Mouse (Mus musculus): Measurements from ENCODE around the gene Otop3. TPM values are rescaled to one million over a fixed set of nuclear protein-coding genes. Genes with fewer than 3 reads are reported as not detected.
"Not testable (repeated sequence)": the region's sequence is repeated elsewhere in the genome, so short reads cannot be mapped to it uniquely, and the experiment has no call there.

Otop3 gene
- polyA plus RNA-seq, 1 experiment: not detected

DNA sequence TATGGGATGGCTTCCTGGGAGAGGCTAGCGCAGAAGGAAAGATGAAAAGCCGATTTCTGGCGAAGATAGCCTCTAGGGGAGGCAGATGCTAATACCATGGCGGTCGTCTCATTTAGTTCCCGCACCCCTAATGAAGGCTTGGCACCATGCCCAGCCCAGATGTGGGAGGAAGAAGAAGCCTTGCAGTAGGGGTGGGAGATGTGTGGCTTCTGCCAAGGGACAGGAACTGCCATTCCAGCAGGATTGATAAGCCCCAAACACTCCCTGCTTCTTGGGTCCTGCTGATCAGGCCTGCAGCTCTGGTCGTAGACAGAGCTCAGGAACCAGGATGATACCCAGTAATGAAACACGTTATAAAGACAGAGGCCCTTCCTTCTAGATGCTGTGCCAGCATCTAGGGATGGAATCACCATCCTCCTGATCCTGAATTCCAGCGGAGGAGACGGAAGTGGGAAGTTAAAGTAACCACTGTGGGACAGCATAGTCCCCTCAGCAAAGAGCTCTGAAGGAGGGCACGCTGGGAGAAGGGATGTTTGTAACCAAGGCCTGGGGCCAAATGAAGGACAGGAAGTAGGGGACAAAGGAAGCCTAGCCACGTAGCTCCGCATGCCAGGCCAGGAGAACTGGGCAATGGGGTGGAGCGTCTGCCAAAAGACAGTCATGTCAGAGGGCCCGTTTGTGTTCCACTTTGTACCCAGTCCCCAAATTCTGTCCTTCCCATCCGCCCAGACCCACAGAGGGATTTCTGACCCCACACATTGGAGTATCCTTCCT is 49.4 kb downstream of the Otop3 start:
- Histone ChIP-seq H3K27ac (ENCODE audit: insufficient read depth, low read depth, low read length) (no peak overlapping the region), H3K4me3 (ENCODE audit: insufficient read depth, low read length) (no peak overlapping the region), H3K4me1 (ENCODE audit: control insufficient read depth, insufficient read depth, low read length) (peaks cover 2% of the 10 kb centered on the region; the same call in 1 of the 2 replicates)
- TF ChIP-seq CTCF (IDR thresholded peaks at IDR 0.05; ENCODE audit: low read depth, low read length) (no peak), POLR2A (IDR thresholded peaks at IDR 0.05; ENCODE audit: borderline replicate concordance, low read depth, low read length) (no peak)

DNA sequence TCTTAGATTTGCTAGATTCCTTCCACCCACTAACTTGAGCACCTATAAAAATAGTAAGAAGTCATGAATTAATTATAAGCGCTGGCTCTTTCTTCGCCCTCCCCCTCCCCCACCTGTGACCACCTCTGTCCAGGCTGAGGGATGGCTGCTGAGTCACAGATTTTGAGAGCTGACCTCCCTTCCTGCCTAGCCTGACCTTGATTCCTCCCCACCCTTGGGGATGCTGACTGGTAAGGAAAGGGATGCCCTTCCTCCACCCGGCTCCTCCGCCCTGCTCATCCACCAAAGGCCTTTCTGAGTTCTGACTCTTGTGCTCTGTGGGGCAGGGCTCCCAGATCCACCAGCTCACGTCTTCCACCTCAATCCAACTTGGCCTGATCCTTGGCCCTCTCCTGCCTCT is 50.1 kb downstream of the Otop3 start:
- TF ChIP-seq CTCF (IDR thresholded peaks at IDR 0.05; ENCODE audit: low read depth, low read length): no peak
- no peak for TF ChIP-seq POLR2A (IDR thresholded peaks at IDR 0.05; ENCODE audit: borderline replicate concordance, low read depth, low read length)
- Histone ChIP-seq H3K4me3 (ENCODE audit: insufficient read depth, low read length) (no peak overlapping the region), H3K27ac (ENCODE audit: insufficient read depth, low read depth, low read length) (no peak overlapping the region), H3K4me1 (ENCODE audit: control insufficient read depth, insufficient read depth, low read length) (peaks cover 2% of the 10 kb centered on the region; the same call in 1 of the 2 replicates)

DNA sequence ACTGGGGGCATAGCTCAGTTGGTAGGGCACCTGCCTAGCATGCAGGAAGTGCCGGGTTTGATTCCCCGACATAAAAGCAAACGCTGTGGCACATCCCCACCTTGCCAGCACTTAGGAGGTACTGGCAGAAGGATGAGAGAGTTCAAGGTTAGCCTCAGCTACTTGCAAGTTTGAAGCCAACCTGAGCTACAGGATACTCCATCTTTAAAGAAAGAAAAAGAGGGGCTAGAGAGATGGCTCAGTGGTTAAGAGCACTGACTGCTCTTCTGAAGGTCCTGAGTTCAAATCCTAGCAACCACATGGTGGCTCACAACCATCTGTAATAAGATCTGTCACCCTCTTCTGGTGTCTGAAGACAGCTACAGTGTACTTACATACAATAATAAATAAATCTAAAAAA is 52.3 kb downstream of the Otop3 start:
- not testable (repeated sequence) for H3K27ac ChIP-seq (ENCODE audit: insufficient read depth, low read depth, low read length); H3K4me3 ChIP-seq (ENCODE audit: insufficient read depth, low read length); H3K4me1 ChIP-seq (ENCODE audit: control insufficient read depth, insufficient read depth, low read length)

DNA sequence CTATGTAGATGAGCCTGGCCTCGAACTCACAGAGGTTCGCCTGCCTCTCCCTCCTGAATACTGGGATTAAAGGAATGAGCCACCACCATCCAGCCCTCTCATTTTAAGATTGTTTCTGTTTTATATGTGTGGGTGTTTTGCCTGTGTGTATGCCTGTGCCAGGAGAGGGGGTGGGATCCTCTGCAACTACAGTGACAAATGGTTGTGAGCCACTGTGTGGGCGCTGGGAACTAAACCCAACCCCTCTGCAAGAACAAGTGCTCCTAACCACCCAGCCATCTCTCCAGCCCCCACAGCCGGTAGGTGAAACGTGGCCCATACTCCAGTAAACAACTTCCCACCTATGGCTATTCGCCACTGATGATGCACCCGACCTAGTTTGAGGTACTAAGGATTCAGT is 56.8 kb downstream of the Otop3 start:
- Histone ChIP-seq H3K4me1 (ENCODE audit: control insufficient read depth, insufficient read depth, low read length) (no peaks in the 10 kb centered on the region), H3K4me3 (ENCODE audit: insufficient read depth, low read length) (no peak overlapping the region), H3K27ac (ENCODE audit: insufficient read depth, low read depth, low read length) (no peak overlapping the region)
- TF ChIP-seq POLR2A (IDR thresholded peaks at IDR 0.05; ENCODE audit: borderline replicate concordance, low read depth, low read length) (no peak), CTCF (IDR thresholded peaks at IDR 0.05; ENCODE audit: low read depth, low read length) (no peak)

DNA sequence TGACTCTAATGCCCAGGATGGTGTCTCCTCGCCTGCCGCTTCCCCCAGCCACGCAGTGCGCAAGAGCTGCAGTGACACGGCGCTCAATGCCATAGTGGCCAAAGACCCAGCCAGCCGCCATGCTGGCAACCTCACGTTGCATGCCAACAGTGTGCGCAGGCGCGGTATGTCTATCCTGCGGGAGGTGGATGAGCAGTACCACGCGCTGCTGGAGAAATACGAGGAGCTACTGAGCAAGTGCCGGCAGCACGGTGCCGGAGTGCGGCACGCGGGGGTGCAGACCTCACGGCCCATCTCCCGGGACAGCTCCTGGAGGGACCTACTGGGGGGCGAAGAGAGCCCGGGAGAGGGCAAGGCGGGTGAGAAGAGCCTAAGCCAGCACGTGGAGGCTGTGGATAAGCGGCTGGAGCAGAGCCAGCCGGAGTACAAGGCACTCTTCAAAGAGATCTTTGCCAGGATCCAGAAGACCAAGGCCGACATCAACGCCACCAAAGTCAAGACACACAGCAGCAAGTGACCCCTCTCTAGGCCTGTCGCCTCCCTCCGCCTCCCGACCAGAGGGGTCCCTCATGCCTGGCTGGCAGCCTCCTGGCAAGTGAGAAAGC is 59.3 kb downstream of the Otop3 start:
- Histone ChIP-seq H3K27ac (ENCODE audit: insufficient read depth, low read depth, low read length) (no peak overlapping the region), H3K4me1 (ENCODE audit: control insufficient read depth, insufficient read depth, low read length) (0 out of 2 replicates have a peak, but pooled peaks cover 2% of the 10 kb centered on the region), H3K4me3 (ENCODE audit: insufficient read depth, low read length) (no peak overlapping the region)
- TF ChIP-seq CTCF (IDR thresholded peaks at IDR 0.05; ENCODE audit: low read depth, low read length) (no peak), POLR2A (IDR thresholded peaks at IDR 0.05; ENCODE audit: borderline replicate concordance, low read depth, low read length) (no peak)

Other genes with a start within 250 kb of the Otop3 start
- not detected in 2 replicates for gene Rab37, start 243.3 kb upstream of the Otop3 start, polyA plus RNA-seq (2012; ENCODE audit: insufficient read depth, insufficient read length, missing spikeins)
- gene Cd300lf, start 200.7 kb upstream of the Otop3 start, polyA plus RNA-seq (2012; ENCODE audit: insufficient read depth, insufficient read length, missing spikeins): 1.9 and 2.9 TPM in 2 replicates
- gene Slc9a3r1, start 171.4 kb upstream of the Otop3 start, polyA plus RNA-seq (2012; ENCODE audit: insufficient read depth, insufficient read length, missing spikeins): 76.2 and 78.8 TPM in 2 replicates
- 40.2 and 42.7 TPM in 2 replicates for gene Tmem104, start 147.2 kb upstream of the Otop3 start, polyA plus RNA-seq (2012; ENCODE audit: insufficient read depth, insufficient read length, missing spikeins)
- gene Nat9, start 146.9 kb upstream of the Otop3 start, polyA plus RNA-seq (2012; ENCODE audit: insufficient read depth, insufficient read length, missing spikeins): 23.5 and 24.0 TPM in 2 replicates
- gene Grin2c, start 67.5 kb upstream of the Otop3 start, polyA plus RNA-seq (2012; ENCODE audit: insufficient read depth, insufficient read length, missing spikeins): not detected in 2 replicates
- gene Fdxr, start 57.7 kb upstream of the Otop3 start, polyA plus RNA-seq (2012; ENCODE audit: insufficient read depth, insufficient read length, missing spikeins): 7.8 and 9.6 TPM in 2 replicates
- gene Fads6, start 37.1 kb upstream of the Otop3 start, polyA plus RNA-seq (2012; ENCODE audit: insufficient read depth, insufficient read length, missing spikeins): 1.5 and 1.9 TPM in 2 replicates
- gene Otop2, start 27.6 kb upstream of the Otop3 start, polyA plus RNA-seq (2012; ENCODE audit: insufficient read depth, insufficient read length, missing spikeins): not detected in 2 replicates
- gene Ush1g, start 12.7 kb upstream of the Otop3 start, polyA plus RNA-seq (2012; ENCODE audit: insufficient read depth, insufficient read length, missing spikeins): not detected in 2 replicates
- gene Hid1, start 33.0 kb downstream of the Otop3 start, polyA plus RNA-seq (2012; ENCODE audit: insufficient read depth, insufficient read length, missing spikeins): 0.78 TPM in 1 of 2 replicates, not detected in the other
- 0.15 and 0.64 TPM in 2 replicates for gene Cdr2l, start 47.2 kb downstream of the Otop3 start, polyA plus RNA-seq (2012; ENCODE audit: insufficient read depth, insufficient read length, missing spikeins)
- gene Mrpl58, start 69.0 kb downstream of the Otop3 start, polyA plus RNA-seq (2012; ENCODE audit: insufficient read depth, insufficient read length, missing spikeins): 38.2 and 49.0 TPM in 2 replicates
- 393 and 435 TPM in 2 replicates for gene Atp5h, start 85.2 kb downstream of the Otop3 start, polyA plus RNA-seq (2012; ENCODE audit: insufficient read depth, insufficient read length, missing spikeins)
- gene Kctd2, start 85.4 kb downstream of the Otop3 start, polyA plus RNA-seq (2012; ENCODE audit: insufficient read depth, insufficient read length, missing spikeins): 27.0 and 28.0 TPM in 2 replicates
- gene Trim80, start 105.8 kb downstream of the Otop3 start, polyA plus RNA-seq (2012; ENCODE audit: insufficient read depth, insufficient read length, missing spikeins): not detected in 2 replicates
- gene Slc16a5, start 127.7 kb downstream of the Otop3 start, polyA plus RNA-seq (2012; ENCODE audit: insufficient read depth, insufficient read length, missing spikeins): not detected in 2 replicates
- gene Armc7, start 140.9 kb downstream of the Otop3 start, polyA plus RNA-seq (2012; ENCODE audit: insufficient read depth, insufficient read length, missing spikeins): 31.1 and 35.2 TPM in 2 replicates
- gene Nt5c, start 157.1 kb downstream of the Otop3 start, polyA plus RNA-seq (2012; ENCODE audit: insufficient read depth, insufficient read length, missing spikeins): 66.3 and 79.3 TPM in 2 replicates
- 166 and 168 TPM in 2 replicates for gene Jpt1, start 179.7 kb downstream of the Otop3 start, polyA plus RNA-seq (2012; ENCODE audit: insufficient read depth, insufficient read length, missing spikeins)
- 303 and 332 TPM in 2 replicates for gene Sumo2, start 201.5 kb downstream of the Otop3 start, polyA plus RNA-seq (2012; ENCODE audit: insufficient read depth, insufficient read length, missing spikeins)
- 32.3 and 34.6 TPM in 2 replicates for gene Nup85, start 229.7 kb downstream of the Otop3 start, polyA plus RNA-seq (2012; ENCODE audit: insufficient read depth, insufficient read length, missing spikeins)